Mouse (Mus musculus) kidney, adult 2 months (tissue): Measurements from ENCODE around the gene Dcst2.
A peak's percentile ranks its signal among the peaks of the same experiment; 100 is the strongest.

ENCODE experiments used
- CTCF ChIP-seq: fragments of 200-500 bp; conservative IDR thresholded peaks from 2 replicates; pipeline ENCODE4 v1.5.1; 2011; ENCODE audit warnings: low read depth, mild to moderate bottlenecking, control low read depth, low read length, moderate library complexity, mixed read lengths; ENCODE audit not compliant: insufficient read depth, insufficient read length
- POLR2A ChIP-seq: fragments of 200-500 bp; IDR thresholded peaks from one replicate; pipeline ENCODE4 v1.6.1; 2011; ENCODE audit warnings: low read depth, low read length, control low read depth

GRCm38 (mm10) chr3:89339416-89339815 lies 22.4 kb upstream of the Dcst2 start:
- TF ChIP-seq CTCF (peak; percentile 88), POLR2A (no peak)
